Mouse (Mus musculus): Measurements from ENCODE around the gene Cd274.

The Cd274 gene

DNA sequence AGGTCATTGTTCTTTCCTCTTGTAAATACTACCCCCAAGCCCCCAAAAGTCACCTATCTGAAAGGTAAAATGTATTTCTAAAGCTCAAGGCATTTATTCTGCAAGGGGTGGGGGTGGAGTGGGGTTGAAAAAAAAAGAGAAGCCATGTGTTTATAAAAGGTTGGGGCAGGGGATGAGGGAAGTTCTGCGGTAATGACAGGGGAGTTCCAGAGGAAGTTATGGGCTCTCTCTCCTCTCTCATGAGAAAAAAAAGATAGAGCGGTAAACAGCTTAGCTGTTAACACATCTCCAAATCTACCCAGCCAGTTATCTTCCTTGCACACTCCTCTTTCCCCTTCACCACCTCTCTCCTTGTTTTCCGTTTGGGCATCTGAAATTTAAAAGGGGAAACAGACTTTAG lies 63.7 kb downstream of the Cd274 start:
- DNase-seq (ENCODE audit: low spot score in 2 of 2) = no peak

- DNase-seq (ENCODE audit: low spot score in 2 of 2) = no peak
These were observed 69.7 kb downstream of the Cd274 start for GRCm38 (mm10) chr19:29436793-29437479.

Data from heart, adult 9 months (tissue).